Mouse (Mus musculus) heart, adult 2 months (tissue): ENCODE results near the gene Tmem145.
A peak's percentile ranks its signal among the peaks of the same experiment; 100 is the strongest.

Source experiments
- CTCF ChIP-seq: fragments of 200-600 bp; IDR thresholded peaks from 2 replicates; pipeline ENCODE4 v1.8.1; 2022; ENCODE audit warnings: antibody characterized with exemption, mild to moderate bottlenecking, moderate library complexity
- POLR2A ChIP-seq: fragments of 200-500 bp; IDR thresholded peaks from 2 replicates; pipeline ENCODE4 v1.6.1; 2011; ENCODE audit warnings: mild to moderate bottlenecking, low read depth, low read length, control low read depth; ENCODE audit not compliant: insufficient read depth

DNA sequence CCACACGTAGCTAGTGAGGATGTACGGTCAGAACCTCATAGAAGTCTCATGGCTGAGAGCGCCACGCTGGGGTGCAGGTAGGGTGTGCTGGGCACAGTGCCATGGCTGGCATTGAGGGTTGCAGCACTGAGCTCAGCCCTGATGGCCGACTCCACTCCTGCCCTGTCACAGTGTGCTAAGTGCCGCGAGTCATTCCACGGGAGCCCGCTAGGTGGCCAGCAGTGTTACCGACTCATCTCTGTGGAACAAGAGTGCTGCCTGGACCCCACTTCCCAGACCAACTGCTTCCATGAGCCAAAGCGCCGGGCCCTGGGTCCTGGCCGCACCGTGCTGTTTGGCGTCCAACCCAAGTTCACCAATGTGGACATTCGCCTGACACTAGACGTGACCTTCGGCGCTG, 57.2 kb downstream of the Tmem145 start:
- no peak for TF ChIP-seq POLR2A
- peak; percentile 56 for TF ChIP-seq CTCF
